Mouse (Mus musculus): ENCODE data around the gene Trim7. TPM values are rescaled to one million over a fixed set of nuclear protein-coding genes. Genes with fewer than 3 reads are reported as not detected.
"Not testable (repeated sequence)": the region's sequence is repeated elsewhere in the genome, so short reads cannot be mapped to it uniquely, and the experiment has no call there.

Trim7 gene
- 10 to 100 TPM in 1 of 2 experiments, 1 to 10 TPM in 1; 5.3 to 12.0 TPM for total RNA-seq (2021)
- long read RNA-seq, experiment 1, partial matches to known transcripts = 1 of 3 reads
- long read RNA-seq, experiment 1, other reads (novel, unspliced or antisense) = 0 of 3 reads
- long read RNA-seq, experiment 2, partial matches to known transcripts = 0 of 4 reads
- long read RNA-seq, experiment 2, other reads (novel, unspliced or antisense) = 2 of 4 reads

DNA sequence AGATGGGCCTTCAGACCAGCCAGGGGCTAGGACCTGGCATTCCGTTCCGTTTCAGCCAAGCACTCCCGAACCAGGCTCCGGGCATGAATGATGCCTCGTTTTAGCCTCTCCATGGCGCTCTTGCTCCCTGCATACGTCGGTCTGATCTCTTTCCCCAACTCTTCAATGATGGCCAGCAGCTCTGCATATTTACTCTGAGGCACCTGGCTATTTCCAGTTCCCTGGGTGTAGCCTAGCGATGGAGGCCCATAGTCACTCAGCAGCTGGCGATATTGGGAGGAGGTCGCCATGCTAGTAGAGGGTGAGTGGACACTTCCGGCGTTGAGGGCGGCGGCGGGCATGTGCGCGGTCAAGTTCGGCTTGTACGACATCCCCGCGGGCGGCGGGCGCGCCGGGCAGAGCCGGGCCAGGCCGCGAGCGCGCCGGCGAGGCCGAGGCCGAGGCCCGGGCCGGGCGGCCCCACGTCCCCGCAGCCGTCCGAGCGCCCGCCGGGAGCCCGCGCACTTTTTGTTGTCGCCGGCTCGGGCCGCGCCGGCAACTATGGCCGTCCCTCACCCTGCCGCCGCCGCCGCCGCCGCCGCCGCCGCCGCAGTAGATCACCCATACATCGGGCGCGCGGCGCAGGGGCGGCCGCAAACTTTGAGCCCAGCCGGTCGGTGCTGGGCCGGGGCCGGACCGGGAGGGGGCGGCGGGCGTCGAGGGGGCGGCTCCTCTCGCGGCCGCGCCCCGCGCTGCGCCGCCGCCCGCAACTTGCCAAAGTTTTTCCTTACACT lies at the start of gene Trim7, which contains the start of gene Gm12184:
Gene Trim7, plus strand, starts transcription at position 162 of the 773 bp plus-strand sequence.
Gene Gm12184, minus strand, starts transcription at position 677 of the 773 bp plus-strand sequence.
- DNase-seq = not testable (repeated sequence)

DNA sequence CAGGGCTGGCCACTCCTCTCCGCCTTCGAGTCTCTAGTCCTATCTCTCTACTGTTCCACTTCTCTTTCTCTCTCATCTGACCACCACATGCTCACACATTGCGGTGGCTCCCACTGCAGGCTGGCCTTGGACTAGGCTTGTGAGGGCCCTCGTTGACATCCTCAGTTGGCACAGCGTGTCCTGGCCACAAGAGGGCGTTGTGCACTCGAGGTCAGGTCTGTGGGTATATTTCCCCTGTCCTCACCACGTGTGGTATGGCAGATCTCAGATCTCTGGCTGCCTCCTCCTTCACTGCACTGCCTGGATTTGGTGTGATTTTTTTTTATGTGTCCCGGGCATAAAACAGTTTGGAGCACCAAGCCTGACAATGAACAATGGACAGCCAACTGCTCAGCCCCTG lies 49.3 kb upstream of the Trim7 start:
- no peak for DNase-seq

DNA sequence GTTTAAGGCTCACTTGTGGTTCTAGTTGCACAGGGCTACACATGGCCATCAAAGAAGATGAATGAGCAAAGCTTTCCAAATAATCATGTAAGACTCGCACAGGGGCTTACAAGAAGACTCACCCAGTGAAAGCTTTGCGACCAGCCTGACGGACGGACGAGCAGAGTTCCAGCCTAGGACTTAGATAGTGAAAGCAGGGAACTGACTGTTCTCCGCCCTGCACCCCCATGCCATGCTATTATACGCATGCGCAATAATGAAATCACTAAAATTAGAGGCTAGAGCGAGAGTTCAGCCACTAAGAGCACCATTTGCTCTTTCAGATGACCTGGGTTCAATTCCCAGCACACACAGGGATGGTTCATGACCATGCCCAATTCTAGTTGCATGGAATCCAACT lies 48.6 kb upstream of the Trim7 start:
- no peak for DNase-seq

DNA sequence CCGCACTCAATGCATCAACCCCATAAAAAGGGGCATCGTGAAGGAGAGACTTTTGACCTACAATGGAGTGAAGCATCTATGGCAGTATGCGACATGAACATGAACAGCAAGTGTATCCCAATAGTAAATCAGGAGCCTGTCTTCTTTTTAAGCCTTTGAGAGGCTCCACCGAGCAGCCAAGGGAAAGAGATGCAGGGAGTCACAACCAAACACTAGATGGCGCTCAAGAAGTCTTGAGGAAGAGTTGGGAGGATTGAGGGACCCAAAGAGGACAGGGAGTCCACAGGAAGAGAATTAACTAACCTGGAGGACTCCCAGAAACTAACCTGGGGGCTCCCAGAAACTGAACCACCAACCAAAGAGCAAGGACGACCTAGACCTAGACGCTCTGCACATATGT lies 46.5 kb upstream of the Trim7 start:
- DNase-seq = peak; percentile 56

DNA sequence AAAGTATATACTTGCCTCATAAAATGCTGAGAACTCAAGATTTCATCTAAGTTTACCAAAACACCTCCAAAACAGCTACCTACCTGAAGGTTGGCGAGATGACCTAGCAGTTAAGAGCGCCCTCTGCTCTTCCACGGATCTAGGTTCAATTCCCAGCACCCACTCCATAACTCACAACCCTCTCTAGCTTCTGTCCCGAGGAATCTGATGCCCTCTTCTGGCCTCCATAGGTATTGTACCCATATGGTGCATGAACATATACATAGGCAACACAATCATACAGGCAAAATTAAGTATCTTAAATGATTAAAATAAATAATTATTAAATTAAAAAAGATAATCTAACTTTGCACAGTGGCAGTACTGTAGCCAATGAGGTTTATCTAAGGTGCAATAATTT lies 43.7 kb upstream of the Trim7 start:
- DNase-seq = no peak

DNA sequence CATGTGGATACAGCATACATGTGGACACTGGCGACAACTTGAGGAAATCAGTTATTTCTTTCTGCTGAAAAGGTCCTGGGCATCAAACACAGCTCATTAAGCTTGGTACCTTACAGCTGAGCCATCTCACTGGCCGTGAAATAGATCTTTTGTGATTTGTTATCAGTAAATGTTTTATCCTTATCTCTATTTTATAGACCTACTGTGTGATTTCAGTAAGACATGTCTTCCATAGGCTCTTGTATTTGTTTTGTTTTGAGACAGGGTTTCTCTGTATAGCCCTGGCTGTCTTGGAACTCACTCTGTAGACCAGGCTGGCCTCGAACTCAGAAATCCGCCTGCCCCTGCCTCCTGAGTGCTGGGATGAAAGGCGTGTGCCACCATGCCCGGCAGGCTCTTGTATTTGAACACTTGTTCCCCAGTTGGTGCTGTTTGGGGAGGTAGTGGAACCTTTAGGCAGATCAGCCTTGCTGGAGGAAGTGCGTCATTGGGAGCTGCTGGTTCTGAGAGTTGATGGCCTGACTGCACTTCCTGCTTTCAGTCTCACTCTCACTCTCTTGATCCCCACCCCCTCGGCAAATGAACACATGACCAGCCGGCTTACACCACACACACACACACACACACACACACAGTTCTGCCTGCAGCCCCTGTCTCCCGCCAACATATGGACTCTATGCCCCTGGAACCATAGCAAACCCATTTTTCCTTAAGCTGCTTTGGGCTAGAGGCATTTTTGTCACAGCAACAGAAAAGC lies 38.3 kb upstream of the Trim7 start:
- DNase-seq = peak; percentile 37

DNA sequence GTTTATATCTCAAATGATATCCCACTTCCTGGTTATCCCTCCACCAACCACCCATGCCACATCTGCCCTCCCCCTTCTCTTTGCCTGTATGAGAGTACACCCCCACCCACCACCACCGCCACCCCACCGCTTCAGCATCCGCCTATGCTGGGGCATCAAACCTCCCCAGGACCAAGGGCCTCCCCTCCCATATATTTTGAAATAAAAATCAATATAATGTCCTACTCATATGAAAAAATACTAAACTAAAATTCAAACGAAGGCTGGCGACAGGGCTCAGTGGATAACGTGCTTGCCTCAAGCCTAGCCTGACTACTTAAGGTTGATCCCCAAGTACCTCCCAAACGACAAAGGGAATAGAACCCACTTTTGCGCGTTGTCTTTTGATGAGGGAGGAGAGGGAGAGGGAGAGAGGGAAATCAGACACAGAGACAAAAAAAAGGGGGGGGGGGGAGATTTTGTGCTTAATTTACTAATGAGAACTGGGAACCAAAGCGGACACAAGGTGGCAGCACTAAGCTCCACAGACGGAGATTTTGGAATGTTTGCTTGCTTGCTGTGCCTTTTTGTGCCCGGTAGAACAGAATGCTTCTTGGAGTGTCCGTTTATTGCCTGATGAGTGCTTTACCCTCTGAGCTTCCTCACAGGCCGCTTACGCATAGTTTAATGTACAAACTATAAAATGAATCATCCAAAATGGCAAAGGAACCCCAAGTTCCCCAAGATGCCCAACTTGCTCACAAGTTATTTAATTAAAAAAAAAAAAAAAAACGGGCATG lies 37.4 kb upstream of the Trim7 start:
- peak; percentile 83 for DNase-seq

DNA sequence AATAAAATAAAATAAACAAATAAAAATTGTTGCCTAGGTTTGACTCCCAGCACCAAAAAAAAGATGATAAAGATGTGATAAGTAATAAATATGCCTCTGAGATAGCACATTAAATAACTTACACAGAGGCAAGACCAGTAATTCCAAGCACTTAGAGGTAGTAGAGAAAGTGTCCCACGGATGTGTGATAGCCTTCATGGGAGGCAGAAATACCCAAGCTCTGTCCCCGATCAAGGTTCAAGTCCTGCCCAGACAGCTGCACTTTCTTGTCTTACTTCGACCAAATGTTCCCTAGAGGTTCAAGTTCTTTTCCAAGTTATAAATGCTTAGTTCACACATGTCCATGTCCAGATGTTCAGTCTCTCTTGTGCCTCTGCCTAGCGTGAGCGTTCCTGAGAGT lies 36.7 kb upstream of the Trim7 start:
- DNase-seq = no peak

DNA sequence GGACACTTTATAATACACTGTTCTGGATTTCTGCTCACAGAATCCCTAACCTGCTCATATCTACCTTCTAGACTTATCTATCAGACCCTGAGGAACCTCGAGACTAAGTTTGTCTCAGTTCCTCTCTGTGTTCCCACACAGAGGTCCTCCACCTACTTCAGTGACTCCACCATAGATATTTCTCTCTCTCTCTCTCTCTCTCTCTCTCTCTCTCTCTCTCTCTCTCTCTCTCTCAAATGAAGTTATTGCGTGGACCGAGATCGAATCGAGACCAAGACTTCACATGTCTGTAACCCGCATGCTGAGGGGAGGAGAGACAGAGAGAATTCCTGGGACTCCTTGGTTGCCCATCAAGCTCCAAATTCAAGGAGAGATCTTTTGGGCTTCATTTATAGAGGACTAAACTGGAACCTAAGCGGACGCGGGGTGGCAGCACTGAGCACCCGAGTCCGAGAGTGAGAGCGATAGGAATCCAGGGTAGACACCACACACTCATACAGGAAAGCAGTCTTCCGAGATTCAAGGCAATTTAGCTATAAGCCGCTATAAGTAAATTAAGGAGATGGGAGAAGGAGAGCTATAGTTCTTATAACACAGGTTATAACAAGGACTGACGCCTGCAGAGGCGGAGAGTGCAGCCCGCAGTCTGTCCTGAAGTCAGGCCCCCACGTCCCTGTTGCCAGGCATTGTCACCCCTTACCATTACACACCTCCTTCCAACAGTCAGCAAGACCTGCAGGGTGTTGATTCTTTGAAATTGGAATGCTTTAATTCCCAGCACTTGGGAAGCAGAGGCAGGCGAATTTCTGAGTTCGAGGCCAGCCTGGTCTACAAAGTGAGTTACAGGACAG lies 35.7 kb upstream of the Trim7 start:
- peak; percentile 91 for DNase-seq

DNA sequence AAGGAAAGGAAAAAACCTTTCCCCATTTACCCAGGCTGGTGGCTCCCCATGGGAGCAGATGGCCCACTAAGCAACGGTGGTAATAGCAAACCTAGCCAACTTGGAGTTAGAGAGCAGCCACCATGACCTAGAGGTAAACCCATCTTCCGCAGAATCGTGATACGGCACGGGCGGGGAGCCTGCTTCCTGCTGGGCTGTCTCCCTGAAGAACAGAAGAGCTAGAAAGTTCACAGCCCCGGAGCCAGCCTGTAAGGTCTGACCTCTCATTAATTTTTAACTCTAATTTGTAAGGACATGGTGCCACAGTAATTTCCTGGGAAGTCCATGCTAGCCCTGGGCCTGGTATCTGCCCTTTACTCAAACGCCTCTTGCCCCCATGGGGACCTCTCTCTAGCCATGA lies 35.0 kb upstream of the Trim7 start:
- DNase-seq = no peak

DNA sequence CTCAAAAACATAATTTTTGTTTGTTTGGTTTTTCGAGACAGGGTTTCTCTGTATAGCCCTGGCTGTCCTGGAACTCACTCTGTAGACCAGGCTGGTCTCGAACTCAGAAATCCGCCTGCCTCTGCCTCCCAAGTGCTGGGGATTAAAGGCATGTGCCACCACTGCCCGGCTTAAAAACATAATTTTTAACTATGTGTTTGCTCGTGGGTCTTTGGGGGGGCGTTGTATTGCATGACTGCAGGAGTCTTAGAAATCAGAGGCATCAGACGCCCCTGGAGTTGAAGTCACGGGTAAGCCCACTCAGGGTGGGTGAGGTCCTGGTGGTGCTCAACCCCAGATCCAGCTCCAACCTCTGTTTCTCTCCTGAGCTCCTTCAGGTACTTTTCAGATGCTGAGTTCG lies 34.0 kb upstream of the Trim7 start:
- DNase-seq = not testable (repeated sequence)

DNA sequence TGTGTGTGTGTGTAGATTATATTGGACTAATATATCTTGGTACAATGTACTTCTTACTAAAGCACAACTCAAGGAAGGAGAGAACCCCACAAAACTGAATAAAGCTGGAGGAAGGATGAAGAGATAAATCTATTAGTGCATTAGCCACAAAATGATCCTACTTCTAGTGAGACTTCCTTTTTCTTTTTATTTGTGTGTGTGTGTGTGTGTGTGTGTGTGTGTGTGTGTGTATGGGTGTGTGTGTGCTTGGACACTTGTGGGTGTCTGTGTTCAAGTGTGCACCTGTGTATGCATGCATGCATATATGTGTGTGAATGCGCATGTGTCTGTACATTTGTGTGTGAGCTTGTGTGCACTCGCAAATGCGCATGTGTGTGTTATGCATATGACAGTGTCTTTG lies 32.8 kb upstream of the Trim7 start:
- DNase-seq = no peak

DNA sequence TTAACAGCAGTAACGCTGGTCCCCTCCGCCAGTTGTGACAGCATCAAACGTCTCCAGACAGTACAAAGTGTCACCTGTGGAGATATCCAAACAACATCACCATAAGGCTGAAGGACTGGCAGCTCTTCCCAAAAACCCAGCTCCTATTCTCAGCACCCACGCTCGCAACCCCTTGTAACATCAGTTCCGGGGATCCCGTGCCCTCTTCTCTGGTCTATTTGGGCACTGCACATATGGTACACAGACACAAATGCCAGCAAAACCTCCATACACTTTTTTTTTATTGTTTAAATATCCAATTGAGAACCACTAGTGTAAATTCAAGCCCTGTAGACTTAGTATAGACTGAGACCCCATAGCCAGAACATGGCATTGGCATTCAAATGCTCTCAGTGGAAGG lies 30.7 kb upstream of the Trim7 start:
- DNase-seq = no peak

DNA sequence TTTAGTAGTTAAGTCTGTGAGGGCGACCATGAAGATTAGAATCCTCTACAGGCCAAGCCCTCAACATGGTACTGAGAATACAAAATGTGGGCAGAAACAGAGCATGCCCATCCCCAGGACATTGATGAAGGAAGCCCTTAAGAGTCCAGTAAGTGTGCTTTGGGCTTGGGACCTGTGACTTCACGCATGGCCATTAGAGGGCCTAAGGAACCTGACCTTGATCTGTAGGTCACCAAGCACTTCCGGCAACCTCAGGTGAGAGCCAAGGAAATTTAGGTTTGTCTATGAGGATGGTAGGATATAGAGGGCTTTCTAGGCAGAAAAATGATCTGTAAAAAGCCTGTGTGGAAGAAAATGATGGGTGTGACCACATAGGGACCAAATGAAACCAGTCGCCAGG lies 29.6 kb upstream of the Trim7 start:
- no peak for DNase-seq

DNA sequence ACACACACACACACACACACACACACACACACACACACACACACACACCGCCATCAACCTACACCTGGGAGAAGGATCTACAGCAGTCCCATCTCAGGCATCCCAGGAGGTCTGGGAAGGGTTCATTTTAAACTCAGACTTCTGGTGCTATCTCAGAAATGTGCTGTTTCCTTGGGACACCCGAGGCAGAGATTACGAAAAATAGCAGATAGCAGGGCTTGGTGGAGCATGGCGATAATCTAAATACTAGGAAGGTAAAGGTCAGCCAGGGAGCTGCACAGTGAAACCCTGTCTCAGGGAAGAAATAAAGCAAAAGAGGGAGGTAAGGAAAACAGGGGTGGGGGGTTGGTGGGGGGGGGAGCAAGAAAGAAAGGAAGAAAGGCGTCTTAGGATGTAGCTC lies 28.7 kb upstream of the Trim7 start:
- DNase-seq = no peak

DNA sequence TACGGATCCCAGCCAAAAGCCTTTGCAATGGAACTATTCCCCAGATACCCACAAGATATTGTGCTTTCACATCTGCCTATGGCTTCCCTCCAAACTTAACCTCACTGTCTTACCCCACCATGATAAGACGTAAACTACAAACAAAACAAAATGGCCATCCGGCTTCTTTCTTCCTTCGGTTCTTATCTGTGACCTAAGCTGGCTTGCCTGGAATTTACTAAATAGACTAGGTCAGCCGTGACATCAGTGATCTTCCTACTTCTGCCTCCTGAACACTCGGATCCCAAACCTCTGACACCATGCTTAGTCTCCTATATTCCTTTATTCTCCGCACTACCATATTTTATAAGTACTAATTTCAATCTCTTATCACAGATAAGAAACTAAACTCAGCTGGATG lies 27.6 kb upstream of the Trim7 start:
- DNase-seq = no peak

DNA sequence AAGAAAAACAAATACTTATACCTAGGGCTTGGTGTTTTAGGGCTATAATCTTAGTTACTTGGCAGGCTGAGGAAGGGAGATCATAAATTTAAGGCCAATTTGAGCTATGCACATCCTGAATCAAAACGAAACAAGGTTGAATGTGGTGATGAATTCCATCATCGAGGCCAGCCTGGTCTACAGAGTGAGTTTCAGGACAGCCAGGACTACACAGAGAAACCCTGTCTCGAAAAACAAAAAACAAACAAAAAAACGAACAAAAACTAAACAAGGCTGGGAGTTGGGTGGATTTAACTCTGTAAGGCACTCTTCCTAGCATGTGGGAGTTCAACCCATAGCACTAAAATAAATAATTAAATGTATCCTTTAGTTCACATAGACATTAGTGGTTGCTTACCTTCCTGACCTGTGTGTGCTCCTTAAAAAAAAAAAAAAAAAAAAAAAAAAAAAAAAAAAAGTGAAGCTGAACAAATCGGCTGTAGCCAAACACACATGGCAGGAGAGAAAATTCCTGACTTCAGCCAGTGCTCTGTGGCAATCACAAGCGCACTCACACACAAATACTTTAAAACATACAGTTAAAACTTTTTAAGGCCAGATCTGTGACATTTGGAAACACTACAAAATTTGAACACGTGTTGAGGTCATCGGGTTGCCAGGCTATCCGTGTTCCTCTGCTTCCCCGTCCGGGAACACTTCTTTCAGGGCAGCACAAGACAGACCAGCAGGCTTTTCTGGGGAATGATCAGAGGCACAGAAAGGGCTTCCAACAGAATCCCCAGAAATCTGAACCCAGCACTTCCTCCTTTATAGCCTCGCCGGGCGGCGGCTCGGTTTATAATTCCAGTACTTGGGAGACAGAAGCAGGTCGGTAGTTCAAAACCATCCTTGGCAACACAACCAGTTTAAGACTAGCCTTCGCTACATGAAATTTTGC lies 26.7 kb upstream of the Trim7 start:
- no peak for DNase-seq

DNA sequence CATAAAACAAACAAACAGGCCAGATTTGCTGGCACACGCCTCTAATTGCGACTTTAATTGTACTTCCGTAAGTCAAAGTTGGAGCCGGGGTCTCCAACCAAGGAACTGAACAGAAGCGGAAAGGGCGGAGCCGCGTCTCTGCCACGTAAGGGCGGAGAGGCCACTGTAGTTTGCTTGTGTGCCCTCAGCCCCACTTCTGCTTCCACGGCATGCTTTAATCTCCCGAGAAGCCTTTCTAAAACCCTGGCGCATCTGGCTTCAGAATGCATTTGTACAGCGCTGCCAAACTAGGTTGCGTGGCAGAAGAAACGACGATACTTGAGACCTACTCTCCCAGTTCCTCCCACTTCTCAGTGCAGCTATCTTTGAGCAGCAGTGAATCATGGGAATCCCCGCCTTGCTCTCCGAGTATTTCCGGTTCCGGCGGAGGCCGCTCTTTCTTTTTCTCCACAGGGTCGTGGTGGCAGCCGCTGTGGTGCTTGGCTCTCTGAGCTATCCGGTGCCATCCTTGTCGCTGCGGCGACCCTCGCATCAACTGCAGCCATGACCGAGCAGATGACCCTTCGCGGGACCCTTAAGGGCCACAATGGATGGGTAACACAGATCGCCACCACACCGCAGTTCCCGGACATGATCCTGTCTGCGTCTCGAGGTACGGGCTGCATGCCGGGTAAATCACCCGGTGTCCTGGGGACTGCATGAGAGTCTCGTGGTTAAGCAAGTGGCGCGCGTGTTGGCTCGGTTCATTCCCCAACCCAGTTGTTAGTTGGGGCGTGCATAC lies 25.8 kb upstream of the Trim7 start, which contains the start of gene Rack1:
Gene Rack1, plus strand, starts transcription at position 412 of the 781 bp plus-strand sequence.
- peak; percentile 92 for DNase-seq
